Mouse (Mus musculus) heart, postnatal 0 days (tissue): ENCODE data around the gene Wapl.

Source experiments
- CTCF ChIP-seq: IDR thresholded peaks from 2 replicates; pipeline ENCODE4 v1.5.1; 2016; ENCODE audit warnings: antibody characterized with exemption, control low read depth, low read depth
- EP300 ChIP-seq: IDR thresholded peaks from 2 replicates; pipeline ENCODE4 v1.6.1; 2016; ENCODE audit warnings: antibody characterized with exemption, low read depth

DNA sequence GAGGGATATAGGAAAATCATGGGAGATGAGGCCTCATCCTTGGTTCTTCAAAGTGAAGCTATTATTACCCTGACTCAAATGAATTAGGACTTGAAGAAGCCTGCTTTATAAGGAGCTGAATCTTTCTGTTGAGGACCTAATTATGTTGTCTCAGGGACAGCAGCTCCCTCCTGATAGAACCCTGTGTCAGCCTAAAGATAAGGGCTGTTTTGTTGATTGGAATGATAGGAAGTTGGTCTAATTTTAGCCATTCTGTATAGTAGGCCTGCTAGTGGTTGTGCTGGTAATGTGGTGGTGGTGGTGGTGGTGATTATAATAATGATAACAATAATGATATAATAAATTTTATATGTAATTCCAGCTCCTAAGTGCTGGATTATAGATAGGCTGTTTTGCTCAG is 11.3 kb downstream of the Wapl start:
- TF ChIP-seq CTCF: no peak
- TF ChIP-seq EP300: no peak
